Mouse (Mus musculus) ovary, adult 18-20 months (tissue): ENCODE data around the gene Vsnl1.

ENCODE experiments used
- DNase-seq: peaks from one replicate; pipeline ENCODE4 v3.0.0; 2022; ENCODE audit warnings: low spot score, mixed read lengths

Vsnl1 gene

GRCm38 (mm10) chr12:11436497-11437265 lies at the start of gene Vsnl1:
Gene Vsnl1, minus strand, starts transcription at chr12:11436613.
- DNase-seq: peak; percentile 65

GRCm38 (mm10) chr12:11456632-11457031 lies 20.2 kb upstream of the Vsnl1 start:
- no peak for DNase-seq

GRCm38 (mm10) chr12:11456213-11456612 lies 19.8 kb upstream of the Vsnl1 start:
- DNase-seq: no peak

- DNase-seq: peak; percentile 88
Measured at GRCm38 (mm10) chr12:11455549-11456194, 19.3 kb upstream of the Vsnl1 start, which contains the start of gene Rad51ap2. Gene Rad51ap2, plus strand, starts transcription at chr12:11456079.

- no peak for DNase-seq
Measured at GRCm38 (mm10) chr12:11454146-11454545, 17.7 kb upstream of the Vsnl1 start.

GRCm38 (mm10) chr12:11437907-11438447 lies 1.6 kb upstream of the Vsnl1 start:
- no peak for DNase-seq

GRCm38 (mm10) chr12:11437266-11437906 lies 973 bp upstream of the Vsnl1 start:
- peak; percentile 33 for DNase-seq

- no peak for DNase-seq
Measured at GRCm38 (mm10) chr12:11436023-11436350, 426 bp downstream of the Vsnl1 start.

GRCm38 (mm10) chr12:11435246-11436022 lies 979 bp downstream of the Vsnl1 start:
- no peak for DNase-seq

GRCm38 (mm10) chr12:11434446-11434845 lies 2.0 kb downstream of the Vsnl1 start:
- no peak for DNase-seq

- no peak for DNase-seq
Measured at GRCm38 (mm10) chr12:11433716-11434115, 2.7 kb downstream of the Vsnl1 start.

- no peak for DNase-seq
Measured at GRCm38 (mm10) chr12:11433126-11433525, 3.3 kb downstream of the Vsnl1 start.

- no peak for DNase-seq
Measured at GRCm38 (mm10) chr12:11427396-11427795, 9.0 kb downstream of the Vsnl1 start.

- DNase-seq: no peak
Measured at GRCm38 (mm10) chr12:11418112-11418511, 18.3 kb downstream of the Vsnl1 start.

- DNase-seq: no peak
Measured at GRCm38 (mm10) chr12:11407679-11408078, 28.7 kb downstream of the Vsnl1 start.

GRCm38 (mm10) chr12:11398791-11399190 lies 37.6 kb downstream of the Vsnl1 start:
- no peak for DNase-seq

GRCm38 (mm10) chr12:11397029-11397428 lies 39.4 kb downstream of the Vsnl1 start:
- no peak for DNase-seq

- DNase-seq: no peak
Measured at GRCm38 (mm10) chr12:11395470-11395869, 40.9 kb downstream of the Vsnl1 start.

- no peak for DNase-seq
Measured at GRCm38 (mm10) chr12:11392525-11392924, 43.9 kb downstream of the Vsnl1 start.

- DNase-seq: no peak
Measured at GRCm38 (mm10) chr12:11391244-11391949, 45.0 kb downstream of the Vsnl1 start.

GRCm38 (mm10) chr12:11389141-11389540 lies 47.3 kb downstream of the Vsnl1 start:
- no peak for DNase-seq
